Mouse (Mus musculus) stomach, postnatal 0 days (tissue): Measurements from ENCODE around the gene Gm42791. TPM values are rescaled to one million over a fixed set of nuclear protein-coding genes. Genes with fewer than 3 reads are reported as not detected.

Experiments used
- ATAC-seq: fragments of 200-750 bp; cut with Nextera tagmentation; 2 replicates; pipeline ENCODE4 v1.8.0; 2017; ENCODE audit not compliant: low FRiP score, low TSS enrichment
- DNase-seq: peaks from one replicate; pipeline ENCODE4 v3.0.0-alpha.2; 2016; ENCODE audit warnings: low spot score
- H3K27ac ChIP-seq: fragments of 300-500 bp; sonication (generic); replicated peaks from 2 replicates; pipeline ENCODE4 v1.5.1; 2014; ENCODE audit warnings: mild to moderate bottlenecking, control low read depth
- H3K27me3 ChIP-seq: fragments of 300-500 bp; sonication (generic); 2 replicates; pipeline ENCODE4 v1.6.1; 2014; ENCODE audit warnings: low read length; ENCODE audit not compliant: control insufficient read depth, insufficient read depth
- H3K36me3 ChIP-seq: fragments of 300-500 bp; sonication (generic); 2 replicates; pipeline ENCODE4 v1.6.1; 2014; ENCODE audit warnings: low read length, mixed read lengths; ENCODE audit not compliant: control insufficient read depth, insufficient read depth
- H3K4me1 ChIP-seq: fragments of 300-500 bp; sonication (generic); replicated peaks from 2 replicates; pipeline ENCODE4 v1.6.1; 2014; ENCODE audit warnings: antibody characterized with exemption; ENCODE audit not compliant: control insufficient read depth, insufficient read depth
- H3K4me2 ChIP-seq: fragments of 300-500 bp; sonication (generic); replicated peaks from 2 replicates; pipeline ENCODE4 v1.6.1; 2014; ENCODE audit warnings: low read depth, mild to moderate bottlenecking, control low read depth, moderate library complexity
- H3K4me3 ChIP-seq: fragments of 300-500 bp; sonication (generic); 2 replicates; pipeline ENCODE4 v1.5.1; 2014; ENCODE audit warnings: low read depth, low read length, control low read depth
- H3K9ac ChIP-seq: fragments of 300-500 bp; sonication (generic); 2 replicates; pipeline ENCODE4 v1.6.1; 2014; ENCODE audit warnings: mild to moderate bottlenecking, low read length, control low read depth, mixed read lengths
- H3K9me3 ChIP-seq: fragments of 300-500 bp; sonication (generic); 2 replicates; pipeline ENCODE4 v1.6.1; 2016; ENCODE audit warnings: low read length; ENCODE audit not compliant: control insufficient read depth
- CTCF ChIP-seq: IDR thresholded peaks from 2 replicates; pipeline ENCODE4 v1.5.1; 2016; ENCODE audit warnings: antibody characterized with exemption, low read depth, mild to moderate bottlenecking, moderate library complexity
- EP300 ChIP-seq: optimal IDR thresholded peaks from 2 replicates; pipeline ENCODE3; 2016; ENCODE audit warnings: antibody characterized with exemption
- WGBS: fragments of 180-500 bp; shearing (Covaris S2); extraction: QIAGEN DNeasy Blood & Tissue Kit; methylation state at CpG from one replicate; pipeline ENCODE4 v1.1.7; 2014; 5-methylcytosine and 5-hydroxymethylcytosine counted together
- polyA plus RNA-seq: library from polyadenylated mRNA; unstranded; fragments of >200 nt; fragmentation: Nextera tagmentation; extraction: Ambion mirVana; gene quantifications from 2 replicates; pipeline ENCODE4 v1.2.1, GENCODE M21; 2015

The Gm42791 gene
- polyA plus RNA-seq, 1 experiment from 2014 or later, result 0.99 TPM

DNA sequence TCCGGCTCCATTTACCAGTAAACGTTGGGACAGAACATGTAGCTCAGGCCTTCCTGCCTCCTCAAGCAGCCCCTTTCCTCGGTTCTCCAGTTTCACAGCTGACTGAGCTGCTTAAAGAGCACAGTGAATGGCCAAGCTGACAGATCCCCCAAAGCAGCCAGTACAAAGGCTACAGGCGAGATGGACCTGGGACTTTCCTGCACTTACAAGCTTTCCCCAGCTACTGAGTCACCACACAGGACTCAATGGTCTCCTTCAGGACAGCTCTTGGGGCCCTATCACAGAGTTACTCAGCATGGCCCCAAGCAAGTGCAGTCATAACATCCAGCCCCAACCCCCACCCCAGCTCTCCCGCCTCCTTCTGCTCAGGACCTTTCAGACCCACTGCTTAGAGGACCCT is 99.9 kb downstream of the Gm42791 start:
- DNase-seq, result no peak
- Histone ChIP-seq H3K36me3 (peaks cover 2% of the 10 kb centered on the region; the same call in 1 of the 2 replicates), H3K9me3 (no peaks in the 10 kb centered on the region), H3K27ac (no peak overlapping the region), H3K4me1 (no peaks in the 10 kb centered on the region), H3K4me2 (no peak overlapping the region), H3K4me3 (no peak overlapping the region), H3K9ac (no peak overlapping the region), H3K27me3 (no peaks in the 10 kb centered on the region)
- WGBS, result 54% methylated on average over 5 of the region's 5 CpGs
- no peak for ATAC-seq
- TF ChIP-seq CTCF (no peak), EP300 (no peak)

DNA sequence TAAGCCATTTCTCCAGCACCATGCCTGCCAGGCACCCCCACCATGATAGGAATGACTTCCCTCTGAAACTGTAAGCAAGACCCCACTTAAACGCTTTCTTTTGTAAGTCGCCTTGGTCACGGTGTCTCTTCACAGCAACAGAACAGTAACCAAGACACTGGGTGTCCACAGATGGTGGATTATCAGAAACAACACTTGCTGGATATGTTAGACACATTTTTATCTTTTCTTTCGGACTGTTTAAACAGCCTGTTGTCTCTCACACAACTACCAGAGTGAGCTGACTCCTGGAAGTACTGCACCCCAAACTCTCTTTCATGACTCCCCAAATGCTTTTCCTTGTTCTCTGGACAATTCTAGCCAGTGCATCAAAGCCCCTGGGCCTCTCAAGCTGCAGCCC is 104.7 kb downstream of the Gm42791 start:
- no peaks in the 10 kb centered on the region for H3K9me3 ChIP-seq
- peaks cover 2% of the 10 kb centered on the region; the same call in 1 of the 2 replicates for H3K36me3 ChIP-seq
- no peak overlapping the region for H3K4me2 ChIP-seq
- H3K27me3 ChIP-seq, result no peaks in the 10 kb centered on the region
- no peak for DNase-seq
- no peak overlapping the region for H3K4me3 ChIP-seq
- ATAC-seq, result no peak
- 92% methylated on average over 4 of the region's 4 CpGs for WGBS
- TF ChIP-seq CTCF (no peak), EP300 (no peak)
- H3K4me1 ChIP-seq, result no peaks in the 10 kb centered on the region
- no peak overlapping the region for H3K27ac ChIP-seq
- no peak overlapping the region for H3K9ac ChIP-seq

DNA sequence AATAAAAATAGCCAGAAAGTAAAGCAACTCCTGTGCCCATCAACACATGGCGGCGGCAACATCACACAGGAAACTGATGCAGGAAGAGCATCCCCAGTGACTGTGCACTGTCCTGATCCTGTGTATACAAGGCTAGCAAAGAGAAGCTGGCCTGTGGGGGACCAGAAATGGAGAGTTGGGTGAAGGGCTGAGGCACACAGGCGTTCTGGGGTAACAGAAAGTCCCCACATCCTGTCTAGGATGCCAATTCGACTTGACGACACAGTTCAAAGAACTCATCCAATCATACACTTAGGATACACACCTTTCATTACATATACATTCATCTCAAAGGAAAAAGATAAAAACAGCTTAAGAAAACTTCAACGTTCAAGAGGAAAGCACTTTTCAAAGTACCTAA is 106.9 kb downstream of the Gm42791 start:
- Histone ChIP-seq H3K9me3 (no peaks in the 10 kb centered on the region), H3K4me1 (no peaks in the 10 kb centered on the region), H3K27ac (no peak overlapping the region), H3K36me3 (no peaks in the 10 kb centered on the region; the same call in 1 of the 2 replicates), H3K9ac (no peak overlapping the region), H3K4me2 (no peak overlapping the region), H3K4me3 (no peak overlapping the region), H3K27me3 (no peaks in the 10 kb centered on the region)
- no peak for DNase-seq
- ATAC-seq, result no peak
- 89% methylated on average over 6 of the region's 6 CpGs for WGBS
- TF ChIP-seq EP300 (no peak), CTCF (no peak)

DNA sequence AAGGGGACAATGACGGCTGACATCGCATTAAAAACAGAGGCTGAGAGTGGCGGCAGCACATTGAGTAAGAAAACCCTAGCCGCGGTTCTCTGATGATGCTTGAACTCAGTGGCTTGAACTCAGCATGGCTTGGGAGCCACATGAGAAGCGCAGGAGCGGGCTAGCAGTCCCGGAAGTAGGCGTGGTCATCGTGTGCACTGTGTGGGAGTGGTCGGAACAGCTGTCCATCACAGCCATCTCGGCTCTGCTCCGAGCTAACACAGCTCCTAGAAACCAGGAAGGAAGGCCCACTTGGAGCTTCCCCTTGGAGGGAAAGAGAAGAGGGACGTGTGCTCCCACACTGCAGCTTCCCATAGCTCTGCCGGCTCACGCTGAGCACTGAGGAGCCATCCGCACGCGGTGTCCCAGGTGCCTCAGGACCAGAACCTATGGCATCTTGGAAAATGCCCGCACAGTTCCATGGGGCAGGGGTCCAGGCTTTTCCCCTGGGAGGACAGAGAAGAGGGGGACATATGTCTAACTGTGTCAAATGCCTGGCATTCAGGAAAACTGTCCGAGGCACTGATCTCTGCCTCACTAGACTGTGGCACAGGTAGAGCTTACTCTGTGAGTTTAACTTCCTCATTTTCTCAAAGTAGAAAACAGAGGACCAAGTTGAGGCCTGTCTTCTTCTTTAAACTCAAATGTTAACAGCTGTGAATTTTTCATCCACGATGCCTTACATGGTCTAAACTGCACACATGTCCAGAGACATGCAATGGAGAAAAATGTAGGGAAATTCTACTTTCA is 108.9 kb downstream of the Gm42791 start:
- DNase-seq (peak; percentile 76), ATAC-seq (peak; percentile 97)
- peak overlapping the region; percentile 45 for H3K4me2 ChIP-seq
- no peak overlapping the region for H3K4me3 ChIP-seq
- no peak overlapping the region for H3K9ac ChIP-seq
- no peak for TF ChIP-seq EP300
- no peak for TF ChIP-seq CTCF
- no peak overlapping the region; the same call in 1 of the 2 replicates for H3K27ac ChIP-seq
- no peaks in the 10 kb centered on the region for H3K9me3 ChIP-seq
- no peaks in the 10 kb centered on the region; the same call in 1 of the 2 replicates for H3K36me3 ChIP-seq
- 36% methylated on average over 22 of the region's 22 CpGs for WGBS
- H3K4me1 ChIP-seq, result no peaks in the 10 kb centered on the region
- no peaks in the 10 kb centered on the region for H3K27me3 ChIP-seq

DNA sequence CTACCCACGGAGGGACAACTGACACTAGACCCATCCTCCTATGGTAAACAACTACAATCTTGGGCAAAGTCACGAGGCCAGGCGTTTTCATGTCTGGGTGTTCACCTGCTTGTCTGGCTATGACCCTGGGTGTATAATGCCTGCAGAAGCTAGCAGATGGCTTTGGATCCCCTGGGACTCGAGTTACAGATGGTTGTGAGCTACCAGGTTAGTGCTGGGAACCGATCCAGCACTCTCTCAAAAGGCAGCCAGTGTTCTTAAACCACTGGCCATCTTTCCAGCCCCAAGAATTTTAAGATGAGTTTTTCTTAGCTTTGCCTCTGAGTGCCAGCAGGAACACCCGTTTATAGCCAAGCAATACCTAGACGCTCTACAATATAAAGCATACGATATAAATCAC is 111.3 kb downstream of the Gm42791 start:
- WGBS, result 81% methylated on average over 8 of the region's 8 CpGs
- Histone ChIP-seq H3K27ac (no peak overlapping the region), H3K27me3 (no peaks in the 10 kb centered on the region), H3K9me3 (0 out of 2 replicates have a peak, but pooled peaks cover 2% of the 10 kb centered on the region), H3K4me3 (no peak overlapping the region), H3K4me2 (no peak overlapping the region), H3K36me3 (no peaks in the 10 kb centered on the region), H3K9ac (no peak overlapping the region), H3K4me1 (no peaks in the 10 kb centered on the region)
- no peak for ATAC-seq
- DNase-seq, result no peak
- TF ChIP-seq EP300 (no peak), CTCF (no peak)

DNA sequence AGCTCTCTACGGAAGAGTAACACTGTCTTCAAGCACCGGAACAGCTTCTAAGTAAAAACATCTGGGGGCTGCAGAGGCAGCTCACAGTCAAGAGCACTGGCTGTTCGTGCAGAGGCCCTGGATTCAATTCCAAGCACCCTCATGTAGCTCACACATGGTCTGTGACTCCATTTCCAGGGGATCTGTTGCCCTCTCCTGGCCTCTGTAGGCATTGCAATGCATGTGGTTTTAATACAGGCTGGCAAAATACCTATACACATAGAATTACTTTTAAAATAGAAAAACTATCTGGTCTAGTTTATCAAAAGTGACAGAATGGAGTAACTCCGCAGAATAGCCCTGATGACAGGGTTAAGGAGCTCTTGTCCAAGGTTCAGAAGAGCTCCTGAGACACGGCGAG is 115.7 kb downstream of the Gm42791 start:
- Histone ChIP-seq H3K4me1 (no peaks in the 10 kb centered on the region), H3K9me3 (0 out of 2 replicates have a peak, but pooled peaks cover 2% of the 10 kb centered on the region), H3K27me3 (no peaks in the 10 kb centered on the region), H3K36me3 (0 out of 2 replicates have a peak, but pooled peaks cover 5% of the 10 kb centered on the region), H3K4me3 (no peak overlapping the region), H3K4me2 (no peak overlapping the region), H3K27ac (no peak overlapping the region), H3K9ac (no peak overlapping the region)
- 94% methylated on average over 6 of the region's 6 CpGs for WGBS
- ATAC-seq (no peak), DNase-seq (no peak)
- peak; percentile 61 for TF ChIP-seq CTCF
- no peak for TF ChIP-seq EP300
